Mouse (Mus musculus): ENCODE data around the gene Cd28.

Gene Cd28

DNA sequence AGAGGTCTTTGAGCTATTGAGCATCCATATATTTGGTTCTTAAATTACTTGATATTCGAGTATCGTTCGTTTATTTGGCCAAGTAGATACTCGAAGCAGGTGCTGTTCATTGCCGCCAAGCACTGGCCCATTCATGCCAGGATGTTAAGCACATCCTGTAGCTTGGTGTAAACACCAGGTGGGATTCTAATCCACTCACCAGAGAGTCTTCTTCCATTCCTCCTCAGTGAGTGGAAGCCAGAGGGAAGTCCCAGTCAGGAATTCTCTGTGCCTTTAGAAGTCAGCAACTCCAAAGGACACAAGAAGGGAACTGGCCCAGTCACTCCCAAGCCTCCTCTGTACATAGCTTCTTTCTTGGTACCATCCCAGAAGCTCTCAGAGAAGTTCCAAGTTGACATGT, at the start of gene Cd28:
Cd28 (plus strand) TSS at position 234 of the 400 bp plus-strand sequence.
- DNase-seq = no peak

DNA sequence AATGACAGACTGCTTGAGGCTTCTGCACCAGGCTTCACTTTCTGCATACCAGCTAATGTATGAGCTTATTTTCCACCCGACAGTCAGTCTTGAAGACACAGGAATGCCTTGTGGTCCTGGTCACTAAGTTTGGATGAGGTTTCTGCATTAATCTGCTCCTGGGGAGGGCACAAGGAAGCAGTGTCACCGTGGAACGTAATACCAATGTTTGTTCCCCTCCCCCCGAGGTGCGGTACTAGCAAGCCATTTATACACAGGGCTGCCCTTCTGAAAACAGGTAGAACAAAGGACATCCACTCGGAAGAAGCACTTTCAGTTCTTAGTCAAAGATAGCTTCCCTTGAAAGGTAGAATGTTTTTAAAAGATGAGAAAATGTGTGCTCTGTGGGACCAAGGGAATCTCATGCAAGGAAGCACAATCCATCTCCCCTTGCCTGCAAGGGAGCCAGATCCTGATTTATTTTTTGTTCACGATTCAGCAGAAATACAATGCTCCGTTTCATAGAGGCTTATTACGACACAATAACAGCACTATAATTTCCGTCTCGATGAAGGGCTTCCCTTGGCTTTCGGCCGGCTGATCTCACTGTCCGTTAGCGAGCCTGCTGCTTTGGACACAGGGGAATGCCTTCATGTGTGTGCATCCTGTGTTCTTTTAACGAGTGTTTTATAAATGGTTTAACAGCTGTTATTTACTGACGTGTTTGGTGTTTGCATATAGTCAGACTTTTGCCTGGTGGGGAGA, 48.6 kb upstream of the Cd28 start:
- DNase-seq = peak; percentile 57 to 69

DNA sequence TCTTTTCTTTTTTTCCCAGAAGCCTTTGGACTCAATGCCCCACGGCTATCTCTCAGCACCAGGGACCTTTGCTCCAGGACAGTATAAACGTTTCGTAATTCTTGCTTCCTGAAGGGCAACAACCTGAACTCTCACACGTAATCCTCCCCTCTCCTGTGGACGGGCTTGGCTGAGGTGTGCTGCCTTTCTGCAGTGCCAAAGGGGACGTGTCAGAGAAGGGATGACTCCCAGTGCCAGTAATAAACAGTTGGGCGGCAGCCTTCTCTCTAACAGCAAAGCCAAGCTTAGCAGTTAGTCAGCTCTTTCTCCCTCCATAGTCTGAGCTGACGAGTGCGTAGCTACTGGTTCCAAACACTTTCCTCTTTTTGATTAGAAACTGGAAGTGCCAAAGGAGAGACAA, 47.6 kb upstream of the Cd28 start:
- DNase-seq = no peak

DNA sequence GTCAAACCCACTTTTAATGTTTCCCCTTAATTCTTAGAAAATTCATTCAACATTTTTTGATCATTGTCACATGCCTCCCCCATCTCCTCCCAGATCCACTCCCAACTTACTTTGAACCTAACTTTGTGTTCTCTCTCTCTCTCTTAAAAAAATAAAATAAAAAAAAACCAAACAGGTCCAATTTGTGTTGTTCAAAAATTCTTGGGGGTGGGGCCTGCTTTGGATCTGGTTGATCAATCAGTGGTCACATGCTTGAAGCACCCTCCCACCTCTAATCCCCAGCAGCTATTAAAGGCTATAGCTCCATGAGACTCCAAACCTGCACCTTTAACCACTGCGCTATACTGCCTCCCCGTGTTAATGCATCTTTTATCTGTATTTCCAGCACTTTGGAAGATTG, 46.9 kb upstream of the Cd28 start:
- DNase-seq = no peak

DNA sequence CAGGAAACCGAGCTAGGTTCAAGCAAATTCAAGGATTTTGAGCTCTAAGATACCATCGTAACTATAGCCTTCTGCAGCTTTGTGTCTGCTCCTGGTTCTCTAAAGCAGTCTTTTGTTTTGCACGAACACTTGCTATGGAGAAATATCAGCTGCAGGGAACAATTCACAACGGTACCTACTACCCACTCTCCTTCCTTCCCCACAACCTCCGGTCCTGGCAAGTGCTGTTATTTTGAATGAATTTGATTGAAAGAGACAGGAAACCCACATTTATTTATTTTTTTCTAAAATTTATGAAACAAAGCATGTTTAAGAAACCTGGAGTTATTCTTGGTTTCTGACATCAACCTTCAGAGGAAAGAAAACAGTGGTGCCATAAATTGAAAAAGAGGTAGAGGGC, 46.4 kb upstream of the Cd28 start:
- no peak for DNase-seq

DNA sequence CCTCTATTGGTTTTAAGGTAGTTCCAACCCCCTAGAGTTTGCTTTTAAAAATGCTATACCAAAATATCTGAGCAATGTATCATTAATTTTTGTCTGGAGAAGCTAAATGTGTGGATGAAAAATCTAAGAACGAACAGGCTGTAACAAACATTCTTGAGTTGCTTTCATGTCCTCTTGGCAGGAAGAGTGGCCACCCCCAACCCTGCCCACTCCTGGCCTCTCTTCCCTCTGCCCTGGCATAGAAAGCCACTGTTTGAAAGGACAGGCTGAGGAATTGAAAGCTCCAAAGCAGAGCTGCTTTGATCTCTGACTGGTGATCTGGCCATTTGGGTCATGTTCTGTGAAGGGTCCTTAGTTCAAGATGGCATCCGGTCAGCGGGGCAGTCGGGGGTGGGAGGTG, 32.8 kb upstream of the Cd28 start:
- no peak for DNase-seq

DNA sequence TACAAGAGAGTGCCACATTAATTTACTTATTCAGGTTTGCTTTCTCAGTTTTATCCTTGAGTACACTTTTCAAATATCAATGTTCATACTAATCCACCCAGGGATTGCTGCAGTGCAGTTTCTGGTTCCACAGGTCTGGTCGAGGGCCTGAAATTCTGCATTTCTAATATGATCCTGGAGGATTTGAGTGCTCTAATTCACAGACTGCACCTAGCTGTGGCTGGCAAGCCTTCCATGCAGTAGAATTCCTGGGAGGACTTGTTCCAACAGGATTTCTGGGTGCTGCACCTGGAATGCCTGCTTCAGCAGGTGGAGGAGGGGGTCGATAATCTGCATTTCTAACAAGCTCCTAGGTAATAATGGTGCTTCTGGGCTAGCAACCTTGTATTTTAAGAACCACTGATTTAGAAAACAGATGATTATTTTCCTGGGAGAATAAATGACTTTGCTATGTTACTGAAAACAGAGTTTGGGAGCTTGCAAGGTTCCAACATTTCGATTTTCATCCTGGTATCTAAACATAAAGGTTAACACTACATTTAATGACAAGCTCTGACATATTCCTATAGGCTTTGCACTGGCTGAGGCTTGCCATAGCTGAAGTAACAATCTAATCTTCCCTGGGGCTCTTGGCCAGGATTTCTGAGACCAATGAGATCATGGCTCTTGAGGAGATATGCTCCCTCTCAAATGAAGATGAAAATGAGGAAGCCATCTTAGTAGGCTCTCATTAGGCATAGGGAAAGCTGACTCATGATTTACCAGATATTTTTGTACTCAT, 20.3 kb upstream of the Cd28 start:
- no peak for DNase-seq

DNA sequence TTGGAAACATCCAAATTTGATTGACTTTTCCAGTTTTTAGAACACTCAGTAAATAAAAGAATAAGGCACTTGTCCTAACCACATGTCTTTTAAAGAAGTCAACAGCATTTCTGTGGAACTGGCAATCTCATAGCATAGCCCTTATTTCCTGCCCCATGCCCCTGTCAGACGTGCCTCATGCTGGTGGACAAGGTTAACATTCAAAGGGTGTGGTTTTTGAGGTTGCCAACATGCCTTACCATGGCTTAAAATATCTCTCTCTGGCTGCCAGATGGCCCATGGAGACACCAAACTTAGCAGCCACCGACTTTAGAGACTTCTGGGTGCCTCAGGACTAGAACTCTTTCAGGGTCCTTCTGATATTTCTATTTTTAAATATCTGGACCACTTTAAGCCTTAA, 14.0 kb upstream of the Cd28 start:
- DNase-seq = no peak

DNA sequence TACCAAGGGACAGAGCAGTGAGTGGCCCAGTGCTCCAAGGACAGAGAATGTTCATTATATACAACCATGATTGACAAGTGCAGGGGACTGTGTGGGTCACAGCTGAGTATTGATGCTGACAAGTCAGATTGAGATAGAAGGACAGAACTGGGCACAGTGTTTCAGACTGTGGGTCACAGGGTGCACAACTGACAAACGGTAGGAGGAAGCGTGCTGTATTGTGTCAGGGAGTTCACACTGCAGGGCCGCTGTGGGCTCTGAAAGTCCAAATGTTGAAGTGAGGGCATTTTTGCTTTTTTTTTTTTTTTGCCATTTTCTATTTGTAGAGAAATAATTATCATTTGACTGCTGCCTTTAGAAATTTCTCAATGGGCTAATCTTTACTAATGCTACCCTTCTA, 3.4 kb upstream of the Cd28 start:
- DNase-seq = no peak

DNA sequence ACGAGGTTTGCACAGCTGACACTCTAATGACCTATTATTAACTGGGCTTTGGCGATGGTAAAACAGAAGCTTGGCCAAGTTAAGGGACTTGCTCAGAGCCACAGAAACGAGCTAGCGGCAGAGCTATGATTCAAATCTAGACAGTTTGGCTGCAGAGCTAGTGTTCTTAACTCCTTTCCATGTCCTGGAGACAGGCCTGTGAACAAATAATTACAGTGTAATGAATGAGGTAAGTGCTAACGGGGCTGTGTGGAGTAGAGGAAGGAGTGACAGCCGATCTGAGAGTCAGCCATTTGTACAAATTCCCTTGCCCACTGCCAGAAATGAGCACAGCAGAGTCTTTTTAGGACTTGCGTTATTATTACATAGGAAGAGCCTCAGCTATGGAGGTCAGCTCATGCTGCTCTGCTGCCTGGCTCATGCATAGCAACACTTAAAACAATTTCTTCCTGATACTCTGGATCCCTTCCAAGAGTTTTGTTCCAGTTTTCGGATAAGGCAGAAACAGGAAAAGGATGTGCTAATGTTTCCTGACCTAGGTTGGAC, 876 bp upstream of the Cd28 start:
- DNase-seq = peak in 1 of 2 experiments; percentile 31

DNA sequence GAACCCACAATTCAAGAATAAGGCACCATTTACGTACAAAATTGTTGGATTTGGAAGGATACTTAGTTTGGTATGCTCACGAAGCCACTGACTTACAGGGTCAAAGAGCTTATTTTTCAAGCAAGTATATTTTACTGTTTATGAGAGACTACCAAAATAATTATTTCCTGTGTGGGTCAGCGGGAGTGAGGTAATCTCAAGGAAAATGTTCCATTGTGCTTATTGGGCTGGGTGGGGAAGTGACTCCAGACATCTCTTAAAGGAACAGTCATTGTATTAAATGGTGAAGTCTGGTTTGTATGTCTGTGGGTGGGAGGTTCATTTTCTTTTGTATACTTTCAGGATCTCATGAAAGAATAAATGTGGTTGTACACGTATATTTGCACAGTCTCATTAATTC, 2.0 kb downstream of the Cd28 start:
- no peak for DNase-seq

DNA sequence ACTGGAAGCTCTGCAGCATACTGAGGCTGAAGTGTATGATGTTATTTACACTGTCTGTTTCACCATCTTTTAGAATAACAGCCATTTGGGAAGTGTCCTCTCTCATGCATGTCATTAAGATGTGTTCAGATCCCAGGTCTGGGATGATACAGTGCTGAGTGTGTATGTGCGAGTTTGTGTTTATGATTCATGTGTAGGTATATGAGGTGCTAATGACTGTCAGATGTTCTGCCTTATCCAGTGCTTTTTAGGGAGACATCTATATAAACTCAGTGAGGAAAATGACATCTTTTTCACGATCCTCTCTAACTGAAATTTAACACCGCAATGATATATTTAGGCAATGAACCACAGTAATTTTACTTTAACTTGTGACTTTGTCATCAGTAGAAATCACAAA, 7.0 kb downstream of the Cd28 start:
- no peak for DNase-seq

DNA sequence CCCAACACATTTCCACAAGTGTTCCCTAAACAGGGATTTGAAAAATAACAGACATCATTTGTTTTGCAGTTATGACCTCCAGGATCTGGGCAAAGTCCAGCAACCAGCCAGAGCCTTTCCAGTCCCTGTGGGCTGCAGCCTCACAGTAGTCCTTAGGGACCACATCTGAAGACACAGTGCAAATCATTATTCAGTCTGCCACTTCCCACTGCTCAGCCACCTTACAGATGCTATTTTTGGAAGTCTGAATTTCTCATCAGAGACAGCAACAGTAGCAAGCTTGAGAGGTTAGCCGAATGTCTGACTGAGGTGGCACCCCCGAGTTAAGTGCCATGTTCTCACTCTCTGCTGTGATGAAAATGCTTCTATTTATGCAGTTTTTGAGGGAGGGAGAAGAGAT, 15.3 kb downstream of the Cd28 start:
- DNase-seq = no peak

DNA sequence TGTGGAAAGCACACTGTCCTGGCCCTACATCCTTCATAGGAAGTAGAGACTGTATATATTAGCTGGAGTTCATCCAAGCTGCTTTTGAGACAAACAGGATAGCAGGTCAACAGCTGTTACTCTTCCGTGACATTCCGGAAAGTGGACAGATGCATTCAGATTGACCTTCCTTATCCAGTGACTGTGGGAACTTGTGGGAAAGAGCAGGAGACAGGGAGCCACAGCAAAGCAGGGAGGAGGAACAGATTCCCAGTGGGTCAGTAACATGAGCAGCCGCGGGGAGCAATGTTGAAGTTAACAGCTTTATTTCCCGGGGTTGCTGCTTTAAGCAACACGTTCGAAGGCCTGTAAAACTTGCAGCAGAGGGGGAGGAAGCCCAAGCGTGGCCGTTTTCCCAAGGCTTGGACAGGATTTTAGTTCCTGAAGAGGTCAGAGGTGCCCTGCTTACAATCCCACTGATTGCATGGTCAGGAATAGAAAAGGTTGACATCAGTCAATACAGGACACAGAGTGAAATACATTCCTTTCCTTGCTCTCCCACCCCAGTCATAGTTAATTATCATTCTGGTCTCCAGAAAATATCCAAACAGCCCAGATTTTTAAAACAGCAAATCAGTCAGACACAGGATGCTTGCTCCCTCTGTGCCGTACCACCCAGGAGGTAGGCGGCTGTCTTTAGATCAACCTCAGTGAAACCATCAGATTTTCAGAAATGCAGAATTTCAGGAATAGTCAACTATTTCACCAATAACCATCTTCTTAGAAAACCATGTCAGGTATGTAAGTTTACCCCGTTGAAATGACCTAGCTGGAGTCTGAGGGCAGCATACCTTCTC, 18.7 kb downstream of the Cd28 start:
- peak; percentile 68 to 76 for DNase-seq

DNA sequence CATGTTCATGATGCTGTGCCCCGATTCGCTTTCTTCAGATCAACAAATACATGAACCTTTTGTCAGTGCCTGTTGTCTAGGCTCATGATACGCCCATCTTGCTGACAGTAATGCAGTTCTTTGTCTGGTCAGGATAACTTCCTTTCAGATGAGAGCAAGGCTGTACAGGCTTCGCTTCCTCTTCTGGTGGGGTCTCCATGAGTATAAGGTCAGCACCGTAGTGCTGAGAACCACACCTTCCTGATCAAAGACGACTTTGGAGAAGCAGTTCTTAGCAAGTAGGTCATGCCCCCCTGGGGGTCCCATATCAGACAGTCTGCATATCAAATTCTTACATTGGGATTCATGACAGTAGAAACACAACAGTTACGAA, 19.3 kb downstream of the Cd28 start:
- no peak for DNase-seq

DNA sequence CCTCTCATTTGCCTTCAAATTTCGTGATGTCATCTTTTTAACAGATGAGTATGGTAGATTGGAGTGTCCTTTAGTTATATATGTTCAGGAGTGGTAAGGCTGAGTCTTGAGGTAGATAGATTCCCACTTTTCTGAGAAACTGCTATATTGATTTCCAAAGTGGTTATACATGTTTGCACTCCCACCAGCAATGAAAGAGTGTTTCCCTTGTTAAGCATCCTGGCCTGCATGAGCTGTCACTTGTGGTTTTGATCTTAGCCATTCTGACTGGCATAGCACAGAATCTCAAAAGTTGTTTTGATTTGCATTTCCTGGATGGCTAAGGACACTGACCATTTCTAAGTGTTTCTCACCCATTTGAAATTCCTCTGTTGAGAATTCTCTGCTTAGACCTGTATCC, 27.7 kb downstream of the Cd28 start:
- no peak for DNase-seq

DNA sequence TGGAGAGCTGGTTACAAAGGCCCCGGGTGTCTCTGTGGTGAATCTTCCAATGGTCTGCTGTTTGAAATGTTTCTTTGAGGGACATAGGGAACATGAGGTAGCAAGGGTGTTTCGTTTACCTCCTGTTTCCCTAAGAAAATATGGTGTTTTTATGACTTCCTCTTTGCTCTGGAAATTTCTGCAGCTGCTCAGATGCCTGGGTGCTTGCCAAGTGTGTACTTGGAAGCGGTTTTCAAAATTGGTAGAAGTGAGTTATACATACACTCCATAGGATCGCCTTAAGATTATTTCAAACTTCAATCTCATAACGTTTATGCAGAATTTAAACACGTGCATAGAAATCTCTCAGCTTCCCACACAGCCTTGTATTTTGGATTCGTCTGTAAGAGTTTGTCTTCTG, 29.1 kb downstream of the Cd28 start:
- peak; percentile 71 to 73 for DNase-seq

DNA sequence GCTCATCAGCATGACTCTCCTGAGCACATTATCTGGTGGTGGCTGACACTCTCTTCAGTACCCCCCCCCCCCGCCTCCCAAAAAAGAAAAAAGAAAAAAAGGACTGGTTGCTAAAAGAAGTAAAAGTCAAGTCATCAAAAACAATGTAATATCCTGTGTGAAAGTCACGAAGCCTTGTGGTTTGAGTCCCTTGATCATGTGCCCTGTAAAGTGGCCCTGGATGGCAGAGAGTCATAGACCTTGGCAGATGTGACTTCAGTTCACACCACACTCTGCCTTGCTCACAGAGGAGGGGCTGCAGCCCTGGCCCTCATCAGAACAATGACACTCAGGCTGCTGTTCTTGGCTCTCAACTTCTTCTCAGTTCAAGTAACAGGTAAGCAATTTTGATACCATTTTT, 29.6 kb downstream of the Cd28 start:
- no peak for DNase-seq

DNA sequence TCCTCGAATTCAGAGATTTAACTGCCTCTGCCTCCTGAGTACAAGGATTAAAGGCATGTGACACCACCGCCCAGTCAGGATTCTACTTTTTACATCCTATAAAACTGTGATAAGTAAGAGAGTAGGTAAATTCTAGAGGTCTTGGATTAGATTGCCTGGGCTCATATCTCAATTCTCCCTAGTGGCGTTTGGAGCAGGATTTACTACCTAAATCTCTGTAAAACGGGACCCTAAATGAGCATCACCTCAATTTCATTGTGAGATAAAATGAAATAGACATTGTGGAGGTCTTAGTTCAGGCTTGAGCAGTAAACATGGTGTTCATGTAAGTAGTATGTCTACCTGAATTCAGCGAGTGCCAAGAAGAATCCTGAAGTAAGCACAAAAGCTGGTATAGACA, 30.3 kb downstream of the Cd28 start:
- DNase-seq = no peak

DNA sequence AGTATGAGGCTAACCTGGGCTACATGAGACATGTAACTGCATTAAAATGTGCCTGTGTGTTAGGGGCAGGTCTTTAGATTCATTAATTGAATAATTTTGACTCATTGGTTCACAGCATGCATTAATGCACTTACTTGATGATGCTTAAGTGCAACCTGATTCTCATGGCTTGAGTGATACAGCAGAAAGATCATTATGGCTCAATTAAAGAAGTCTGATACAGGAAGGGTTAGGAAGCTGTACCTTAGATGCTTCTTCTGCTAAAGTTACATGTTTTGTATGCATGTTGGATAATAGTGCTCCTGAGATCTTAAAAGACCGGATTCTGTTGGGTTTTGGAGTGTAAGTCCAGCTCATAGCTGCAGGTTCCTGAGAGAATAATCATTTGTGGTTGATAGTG, 31.7 kb downstream of the Cd28 start:
- DNase-seq = no peak

DNA sequence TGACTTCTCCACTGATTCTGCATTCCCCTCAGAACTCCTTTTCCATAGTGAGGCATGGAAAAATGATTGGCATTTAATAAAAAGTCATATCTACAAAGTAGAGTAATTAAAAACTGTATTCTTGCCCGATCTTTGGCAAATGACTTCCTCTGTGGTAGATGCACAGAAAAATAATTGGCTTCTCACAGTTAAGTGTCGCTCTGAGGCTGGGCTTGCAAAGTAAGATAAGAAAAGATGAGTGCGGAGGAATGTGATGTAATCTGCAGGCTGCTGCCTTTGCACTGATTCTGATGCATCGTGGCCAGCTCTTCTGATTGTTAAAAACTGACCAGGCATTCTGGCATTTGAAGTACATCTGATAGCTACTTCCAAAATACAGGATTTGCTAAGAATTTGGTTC, 32.3 kb downstream of the Cd28 start:
- no peak for DNase-seq

DNA sequence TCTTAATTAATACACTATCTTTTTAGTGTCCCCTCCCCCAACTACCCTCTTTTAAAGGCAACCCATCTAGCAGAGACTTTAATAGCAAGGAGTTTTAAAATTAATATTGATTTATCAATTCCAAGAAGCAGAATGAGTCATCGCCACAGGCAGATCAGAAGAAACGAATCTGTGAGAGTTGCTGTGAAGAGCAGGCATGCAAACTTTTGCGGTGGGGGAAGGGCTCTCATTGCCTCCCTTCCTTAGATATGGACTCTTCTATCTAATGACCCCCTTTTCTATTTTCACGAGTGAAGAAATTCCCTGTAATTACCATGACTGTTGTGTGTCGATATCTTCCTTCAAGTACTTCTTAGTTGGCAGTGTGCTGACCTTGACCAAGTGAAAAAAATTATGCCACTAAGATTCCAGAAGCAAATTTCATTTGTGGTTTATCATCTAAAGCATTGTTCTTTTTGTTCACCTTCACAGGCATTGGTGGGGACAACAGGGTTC, 32.8 kb downstream of the Cd28 start:
- no peak for DNase-seq

DNA sequence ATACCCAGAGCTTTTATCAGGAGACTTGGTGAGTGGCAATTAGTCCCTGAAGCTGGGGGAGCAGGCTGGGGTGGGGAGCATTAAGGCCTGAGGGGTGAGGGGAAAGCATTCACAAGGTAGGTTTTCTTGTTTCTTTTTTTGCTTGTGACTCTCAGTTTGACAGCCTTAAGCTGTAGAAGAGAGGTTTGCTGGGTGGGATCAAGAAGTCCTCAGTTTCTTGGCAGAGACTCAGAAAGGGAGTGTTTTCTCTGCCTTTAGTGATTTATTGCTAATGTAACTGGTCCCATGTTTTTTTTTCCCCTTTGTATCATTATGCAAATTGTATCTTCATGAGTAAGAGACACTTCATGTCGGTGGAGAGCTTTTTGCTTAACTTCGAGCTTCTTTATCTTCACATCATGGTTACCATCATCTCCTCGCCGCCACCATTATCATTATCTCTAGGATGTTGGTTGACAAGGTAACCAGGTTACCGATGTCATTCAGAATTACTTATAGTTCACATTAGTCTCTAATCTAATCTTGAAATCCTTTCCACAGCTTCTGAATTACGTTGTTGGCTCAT, 33.7 kb downstream of the Cd28 start:
- no peak for DNase-seq
